Mouse (Mus musculus) embryonic facial prominence, embryonic 14.5 days (tissue): ENCODE data around the gene Ppp1r17. TPM values are rescaled to one million over a fixed set of nuclear protein-coding genes. Genes with fewer than 3 reads are reported as not detected.

ENCODE experiments used
- ATAC-seq: fragments of 200-750 bp; cut with Nextera tagmentation; 2 replicates; pipeline ENCODE4 v1.8.0; 2017; ENCODE audit warnings: low read depth, moderate number of reproducible peaks, moderate TSS enrichment
- DNase-seq: peaks from one replicate; pipeline ENCODE4 v3.0.0-alpha.2; 2015; ENCODE audit warnings: low spot score
- H3K27ac ChIP-seq: fragments of 300-500 bp; sonication (generic); replicated peaks from 2 replicates; pipeline ENCODE4 v1.5.1; 2014; ENCODE audit warnings: low read depth, mild to moderate bottlenecking, low read length, moderate library complexity
- H3K27me3 ChIP-seq: fragments of 300-500 bp; sonication (generic); replicated peaks from 2 replicates; pipeline ENCODE4 v1.6.1; 2014; ENCODE audit warnings: low read length; ENCODE audit not compliant: control insufficient read depth, insufficient read depth
- H3K36me3 ChIP-seq: fragments of 300-500 bp; sonication (generic); 2 replicates; pipeline ENCODE4 v1.6.1; 2014; ENCODE audit warnings: low read length, mixed read lengths; ENCODE audit not compliant: control insufficient read depth, insufficient read depth
- H3K4me1 ChIP-seq: fragments of 300-500 bp; sonication (generic); 2 replicates; pipeline ENCODE4 v1.6.1; 2014; ENCODE audit warnings: antibody characterized with exemption, low read length; ENCODE audit not compliant: control insufficient read depth, insufficient read depth
- H3K4me2 ChIP-seq: fragments of 300-500 bp; sonication (generic); 2 replicates; pipeline ENCODE4 v1.6.1; 2014; ENCODE audit warnings: low read depth, mild to moderate bottlenecking, low read length, moderate library complexity, mixed read lengths
- H3K4me3 ChIP-seq: fragments of 300-500 bp; sonication (generic); 2 replicates; pipeline ENCODE4 v1.5.1; 2014; ENCODE audit warnings: low read depth, mild to moderate bottlenecking, low read length
- H3K9ac ChIP-seq: fragments of 300-500 bp; sonication (generic); 2 replicates; pipeline ENCODE4 v1.6.1; 2014; ENCODE audit warnings: low read depth, mild to moderate bottlenecking, low read length, moderate library complexity, mixed read lengths
- H3K9me3 ChIP-seq: fragments of 300-500 bp; sonication (generic); 2 replicates; pipeline ENCODE4 v1.6.1; 2016; ENCODE audit warnings: low read length; ENCODE audit not compliant: control insufficient read depth
- WGBS: fragments of 180-500 bp; shearing (Covaris S2); extraction: QIAGEN DNeasy Blood & Tissue Kit; methylation state at CpG from one replicate; pipeline ENCODE4 v1.1.7; 2014; 5-methylcytosine and 5-hydroxymethylcytosine counted together
- polyA plus RNA-seq: library from polyadenylated mRNA; unstranded; fragments of >200 nt; fragmentation: Nextera tagmentation; extraction: Ambion mirVana; gene quantifications from 2 replicates; pipeline ENCODE4 v1.2.1, GENCODE M21; 2014

Ppp1r17 gene
- polyA plus RNA-seq, 1 experiment from 2014 or later, result 0.22 TPM

- no peaks in the 10 kb centered on the region for H3K4me1 ChIP-seq
Measured at GRCm38 (mm10) chr6:56066632-56067282, 49.5 kb downstream of the Ppp1r17 start.

GRCm38 (mm10) chr6:56068516-56068915 is 51.2 kb downstream of the Ppp1r17 start:
- H3K9me3 ChIP-seq, result no peaks in the 10 kb centered on the region
- DNase-seq (no peak), ATAC-seq (no peak)
- H3K27ac ChIP-seq, result no peak overlapping the region
- H3K4me1 ChIP-seq, result no peaks in the 10 kb centered on the region
- H3K4me2 ChIP-seq, result no peak overlapping the region
- no peak overlapping the region for H3K4me3 ChIP-seq
- H3K27me3 ChIP-seq, result no peaks in the 10 kb centered on the region
- H3K36me3 ChIP-seq, result no peaks in the 10 kb centered on the region
- no peak overlapping the region for H3K9ac ChIP-seq

More at GRCm38 (mm10) chr6:56066632-56067282, 49.5 kb downstream of the Ppp1r17 start:
- no peak overlapping the region for H3K9ac ChIP-seq
- peak; percentile 78 for ATAC-seq
- DNase-seq, result peak; percentile 77
- no peak overlapping the region for H3K4me2 ChIP-seq
- no peaks in the 10 kb centered on the region for H3K36me3 ChIP-seq
- H3K27me3 ChIP-seq, result no peaks in the 10 kb centered on the region
- no peaks in the 10 kb centered on the region for H3K9me3 ChIP-seq
- 34% methylated on average over 5 of the region's 5 CpGs for WGBS
- no peak overlapping the region for H3K4me3 ChIP-seq
- H3K27ac ChIP-seq, result no peak overlapping the region

- DNase-seq, result no peak
- Histone ChIP-seq H3K9me3 (no peaks in the 10 kb centered on the region), H3K4me2 (no peak overlapping the region), H3K27me3 (no peaks in the 10 kb centered on the region), H3K27ac (no peak overlapping the region), H3K4me1 (no peaks in the 10 kb centered on the region), H3K4me3 (no peak overlapping the region), H3K36me3 (no peaks in the 10 kb centered on the region), H3K9ac (no peak overlapping the region)
- WGBS, result 52% methylated on average over 4 of the region's 4 CpGs
- ATAC-seq, result no peak
Measured at GRCm38 (mm10) chr6:56076378-56076805, 59.1 kb downstream of the Ppp1r17 start.

Other genes with a start within 250 kb of the Ppp1r17 start
- gene Itprid1, start 180.6 kb upstream of the Ppp1r17 start, polyA plus RNA-seq, result 0.49 and 0.50 TPM in 2 replicates